Mouse (Mus musculus): ENCODE results near the gene Gm9944. TPM values are rescaled to one million over a fixed set of nuclear protein-coding genes. Genes with fewer than 3 reads are reported as not detected.
A peak's percentile ranks its signal among the peaks of the same experiment; 100 is the strongest.

Gene Gm9944
- total RNA-seq (2014; fragmentation: Nextera tagmentation) (not detected in 2 replicates), total RNA-seq (2017) (not detected in 2 replicates)

- no peak for ATAC-seq (replicated peaks; ENCODE audit: poor library complexity, severe bottlenecking)
These were observed at the start of gene Gm9944 for GRCm38 (mm10) chr4:144453217-144453616. Gene Gm9944 (minus strand): TSS chr4:144453317.

- no peak for ATAC-seq (replicated peaks; ENCODE audit: poor library complexity, severe bottlenecking)
These were observed 40.2 kb upstream of the Gm9944 start for GRCm38 (mm10) chr4:144493331-144493730.

GRCm38 (mm10) chr4:144468091-144468490, 15.0 kb upstream of the Gm9944 start:
- ATAC-seq (replicated peaks; ENCODE audit: poor library complexity, severe bottlenecking): no peak

GRCm38 (mm10) chr4:144465206-144465605, 12.1 kb upstream of the Gm9944 start:
- ATAC-seq (replicated peaks; ENCODE audit: poor library complexity, severe bottlenecking): no peak

- no peak for ATAC-seq (replicated peaks; ENCODE audit: poor library complexity, severe bottlenecking)
These were observed 10.5 kb upstream of the Gm9944 start, which contains the start of gene Aadacl3 for GRCm38 (mm10) chr4:144463656-144464055. Gene Aadacl3 (minus strand): TSS chr4:144463756.

- ATAC-seq (replicated peaks; ENCODE audit: poor library complexity, severe bottlenecking): peak; percentile 93
These were observed 4.6 kb downstream of the Gm9944 start for GRCm38 (mm10) chr4:144448546-144448945.

GRCm38 (mm10) chr4:144441582-144441981, 11.5 kb downstream of the Gm9944 start:
- peak; percentile 86 for ATAC-seq (replicated peaks; ENCODE audit: poor library complexity, severe bottlenecking)

- ATAC-seq (replicated peaks; ENCODE audit: poor library complexity, severe bottlenecking): no peak
These were observed 12.0 kb downstream of the Gm9944 start for GRCm38 (mm10) chr4:144441095-144441494.

- ATAC-seq (replicated peaks; ENCODE audit: poor library complexity, severe bottlenecking): no peak
These were observed 14.4 kb downstream of the Gm9944 start, which contains the start of gene 1700012P22Rik for GRCm38 (mm10) chr4:144438672-144439071. Gene 1700012P22Rik (minus strand): TSS chr4:144438772.

GRCm38 (mm10) chr4:144433216-144433615, 19.9 kb downstream of the Gm9944 start:
- ATAC-seq (replicated peaks; ENCODE audit: poor library complexity, severe bottlenecking): no peak

GRCm38 (mm10) chr4:144430723-144431122, 22.4 kb downstream of the Gm9944 start:
- no peak for ATAC-seq (replicated peaks; ENCODE audit: poor library complexity, severe bottlenecking)

- peak; percentile 67; the same call in 1 of the 2 replicates for ATAC-seq (replicated peaks; ENCODE audit: poor library complexity, severe bottlenecking)
These were observed 24.2 kb downstream of the Gm9944 start for GRCm38 (mm10) chr4:144428868-144429267.

- ATAC-seq (replicated peaks; ENCODE audit: poor library complexity, severe bottlenecking): peak; percentile 58
These were observed 28.5 kb downstream of the Gm9944 start for GRCm38 (mm10) chr4:144424590-144424989.

GRCm38 (mm10) chr4:144420644-144421043, 32.5 kb downstream of the Gm9944 start:
- ATAC-seq (replicated peaks; ENCODE audit: poor library complexity, severe bottlenecking): peak; percentile 79

GRCm38 (mm10) chr4:144408290-144408689, 44.8 kb downstream of the Gm9944 start, which contains the start of gene Pramef12:
Gene Pramef12 (minus strand): TSS chr4:144408464.
- no peak for ATAC-seq (replicated peaks; ENCODE audit: poor library complexity, severe bottlenecking)

- ATAC-seq (replicated peaks; ENCODE audit: poor library complexity, severe bottlenecking): no peak
These were observed 46.9 kb downstream of the Gm9944 start for GRCm38 (mm10) chr4:144406261-144406660.

- peak; percentile 85 for ATAC-seq (replicated peaks; ENCODE audit: poor library complexity, severe bottlenecking)
These were observed 48.5 kb downstream of the Gm9944 start for GRCm38 (mm10) chr4:144404456-144405086.

Other genes starting within 250 kb of the Gm9944 start
- not detected in 2 replicates for gene C87977, start 240.0 kb downstream of the Gm9944 start, total RNA-seq (2014; fragmentation: Nextera tagmentation)
- gene C87977, start 240.0 kb downstream of the Gm9944 start, total RNA-seq (2017): not detected in 2 replicates
- gene Pramel5, start 172.8 kb downstream of the Gm9944 start, total RNA-seq (2014; fragmentation: Nextera tagmentation): not detected in 2 replicates
- not detected in 2 replicates for gene Pramel5, start 172.8 kb downstream of the Gm9944 start, total RNA-seq (2017)
- gene Gm13128, start 123.1 kb downstream of the Gm9944 start, total RNA-seq (2014; fragmentation: Nextera tagmentation): not detected in 2 replicates
- not detected in 2 replicates for gene Gm13128, start 123.1 kb downstream of the Gm9944 start, total RNA-seq (2017)
- gene Gm13119, start 95.4 kb downstream of the Gm9944 start, total RNA-seq (2014; fragmentation: Nextera tagmentation): not detected in 2 replicates
- gene Gm13119, start 95.4 kb downstream of the Gm9944 start, total RNA-seq (2017): not detected in 2 replicates
- gene Pramef20, start 75.4 kb downstream of the Gm9944 start, total RNA-seq (2014; fragmentation: Nextera tagmentation): not detected in 2 replicates
- not detected in 2 replicates for gene Pramef20, start 75.4 kb downstream of the Gm9944 start, total RNA-seq (2017)
- not detected in 2 replicates for gene Pramef12, start 44.9 kb downstream of the Gm9944 start, total RNA-seq (2014; fragmentation: Nextera tagmentation)
- not detected in 2 replicates for gene Pramef12, start 44.9 kb downstream of the Gm9944 start, total RNA-seq (2017)
- not detected in 2 replicates for gene 1700012P22Rik, start 14.5 kb downstream of the Gm9944 start, total RNA-seq (2014; fragmentation: Nextera tagmentation)
- gene 1700012P22Rik, start 14.5 kb downstream of the Gm9944 start, total RNA-seq (2017): not detected in 2 replicates
- not detected in 2 replicates for gene Aadacl3, start 10.4 kb upstream of the Gm9944 start, total RNA-seq (2014; fragmentation: Nextera tagmentation)
- gene Aadacl3, start 10.4 kb upstream of the Gm9944 start, total RNA-seq (2017): not detected in 2 replicates
- gene 9430007A20Rik, start 66.5 kb upstream of the Gm9944 start, total RNA-seq (2014; fragmentation: Nextera tagmentation): not detected in 2 replicates
- gene 9430007A20Rik, start 66.5 kb upstream of the Gm9944 start, total RNA-seq (2017): not detected in 2 replicates
- gene Gm13124, start 111.8 kb upstream of the Gm9944 start, total RNA-seq (2014; fragmentation: Nextera tagmentation): not detected in 2 replicates
- not detected in 2 replicates for gene Gm13124, start 111.8 kb upstream of the Gm9944 start, total RNA-seq (2017)
- not detected in 2 replicates for gene Aadacl4, start 160.4 kb upstream of the Gm9944 start, total RNA-seq (2014; fragmentation: Nextera tagmentation)
- not detected in 2 replicates for gene Aadacl4, start 160.4 kb upstream of the Gm9944 start, total RNA-seq (2017)
- not detected in 2 replicates for gene Gm436, start 233.1 kb upstream of the Gm9944 start, total RNA-seq (2014; fragmentation: Nextera tagmentation)
- not detected in 2 replicates for gene Gm436, start 233.1 kb upstream of the Gm9944 start, total RNA-seq (2017)